Mouse (Mus musculus): Measurements from ENCODE around the gene Inpp5b. TPM values are rescaled to one million over a fixed set of nuclear protein-coding genes. Genes with fewer than 3 reads are reported as not detected.
"Not testable (repeated sequence)": the region's sequence is repeated elsewhere in the genome, so short reads cannot be mapped to it uniquely, and the experiment has no call there.

Inpp5b gene
- polyA plus RNA-seq, 1 experiment, result 26.7 TPM

- Histone ChIP-seq H3K4me1 (ENCODE audit: control insufficient read depth, insufficient read depth, insufficient read length, low read length) (peaks cover 28% of the 10 kb centered on the region), H3K27ac (ENCODE audit: insufficient read depth, low read depth, low read length) (no peak overlapping the region)
These were observed 35.9 kb upstream of the Inpp5b start for GRCm38 (mm10) chr4:124705661-124706269.

GRCm38 (mm10) chr4:124707381-124708199 lies 34.1 kb upstream of the Inpp5b start:
- not testable (repeated sequence) for H3K27ac ChIP-seq (ENCODE audit: insufficient read depth, low read depth, low read length)
- 90% methylated on average over 25 of the region's 25 CpGs for WGBS

More at GRCm38 (mm10) chr4:124705661-124706269, 35.9 kb upstream of the Inpp5b start:
- Histone ChIP-seq H3K4me3 (ENCODE audit: low read depth, low read length) (no peak overlapping the region), H3K27me3 (ENCODE audit: control insufficient read depth, insufficient read depth, low read length) (no peaks in the 10 kb centered on the region), H3K36me3 (ENCODE audit: control insufficient read depth, insufficient read depth, low read length) (no peaks in the 10 kb centered on the region)
- TF ChIP-seq CTCF (IDR thresholded peaks at IDR 0.05; ENCODE audit: extremely low read depth, insufficient read length, insufficient replicate concordance, low read depth, low read length), result no peak
- TF ChIP-seq POLR2A (IDR thresholded peaks at IDR 0.05; ENCODE audit: low read depth, low read length), result no peak
- 89% methylated on average over 23 of the region's 23 CpGs for WGBS

GRCm38 (mm10) chr4:124708200-124708517 lies 33.5 kb upstream of the Inpp5b start:
- H3K4me1 ChIP-seq (ENCODE audit: control insufficient read depth, insufficient read depth, insufficient read length, low read length), result peaks cover 28% of the 10 kb centered on the region
- peak overlapping the region; percentile 72 for H3K4me3 ChIP-seq (ENCODE audit: low read depth, low read length)
- not testable (repeated sequence) for H3K27me3 ChIP-seq (ENCODE audit: control insufficient read depth, insufficient read depth, low read length); H3K36me3 ChIP-seq (ENCODE audit: control insufficient read depth, insufficient read depth, low read length)
- 18% methylated on average over 1 of the region's 1 CpGs for WGBS
- H3K27ac ChIP-seq (ENCODE audit: insufficient read depth, low read depth, low read length), result peak overlapping the region; percentile 88

More at GRCm38 (mm10) chr4:124707381-124708199, 34.1 kb upstream of the Inpp5b start:
- H3K36me3 ChIP-seq (ENCODE audit: control insufficient read depth, insufficient read depth, low read length); H3K27me3 ChIP-seq (ENCODE audit: control insufficient read depth, insufficient read depth, low read length); H3K4me3 ChIP-seq (ENCODE audit: low read depth, low read length): not testable (repeated sequence)
- H3K4me1 ChIP-seq (ENCODE audit: control insufficient read depth, insufficient read depth, insufficient read length, low read length), result peaks cover 28% of the 10 kb centered on the region

GRCm38 (mm10) chr4:124708518-124709477 lies 32.9 kb upstream of the Inpp5b start:
- no peaks in the 10 kb centered on the region for H3K27me3 ChIP-seq (ENCODE audit: control insufficient read depth, insufficient read depth, low read length)
- peaks cover 22% of the 10 kb centered on the region for H3K4me1 ChIP-seq (ENCODE audit: control insufficient read depth, insufficient read depth, insufficient read length, low read length)
- H3K27ac ChIP-seq (ENCODE audit: insufficient read depth, low read depth, low read length), result peak overlapping the region; percentile 88
- no peaks in the 10 kb centered on the region for H3K36me3 ChIP-seq (ENCODE audit: control insufficient read depth, insufficient read depth, low read length)
- TF ChIP-seq CTCF (IDR thresholded peaks at IDR 0.05; ENCODE audit: extremely low read depth, insufficient read length, insufficient replicate concordance, low read depth, low read length) (0 out of 2 replicates have a peak, but pooled peaks have one; percentile 12), POLR2A (IDR thresholded peaks at IDR 0.05; ENCODE audit: low read depth, low read length) (peak; percentile 77; the same call in 1 of the 2 replicates)
- under 1% methylated on average over 41 of the region's 41 CpGs for WGBS
- peak overlapping the region; percentile 72 for H3K4me3 ChIP-seq (ENCODE audit: low read depth, low read length)

- H3K36me3 ChIP-seq (ENCODE audit: control insufficient read depth, insufficient read depth, low read length), result no peaks in the 10 kb centered on the region
- TF ChIP-seq CTCF (IDR thresholded peaks at IDR 0.05; ENCODE audit: extremely low read depth, insufficient read length, insufficient replicate concordance, low read depth, low read length), result no peak
- TF ChIP-seq POLR2A (IDR thresholded peaks at IDR 0.05; ENCODE audit: low read depth, low read length), result no peak
- 3% methylated on average over 18 of the region's 18 CpGs for WGBS
- H3K4me3 ChIP-seq (ENCODE audit: low read depth, low read length), result peak overlapping the region; percentile 40
- H3K27ac ChIP-seq (ENCODE audit: insufficient read depth, low read depth, low read length), result peak overlapping the region; percentile 74
- peaks cover 13% of the 10 kb centered on the region for H3K4me1 ChIP-seq (ENCODE audit: control insufficient read depth, insufficient read depth, insufficient read length, low read length)
- no peaks in the 10 kb centered on the region for H3K27me3 ChIP-seq (ENCODE audit: control insufficient read depth, insufficient read depth, low read length)
These were observed 31.6 kb upstream of the Inpp5b start for GRCm38 (mm10) chr4:124709961-124710446.

- no peak for TF ChIP-seq POLR2A (IDR thresholded peaks at IDR 0.05; ENCODE audit: low read depth, low read length)
- Histone ChIP-seq H3K27ac (ENCODE audit: insufficient read depth, low read depth, low read length) (no peak overlapping the region), H3K4me3 (ENCODE audit: low read depth, low read length) (no peak overlapping the region), H3K4me1 (ENCODE audit: control insufficient read depth, insufficient read depth, insufficient read length, low read length) (peaks cover 12% of the 10 kb centered on the region), H3K36me3 (ENCODE audit: control insufficient read depth, insufficient read depth, low read length) (no peaks in the 10 kb centered on the region), H3K27me3 (ENCODE audit: control insufficient read depth, insufficient read depth, low read length) (no peaks in the 10 kb centered on the region)
- WGBS, result 4% methylated on average over 5 of the region's 5 CpGs
These were observed 30.8 kb upstream of the Inpp5b start for GRCm38 (mm10) chr4:124710776-124711291.

Measured in small intestine, adult 2 months (tissue).